Mouse (Mus musculus): ENCODE data around the gene Zscan21. TPM values are rescaled to one million over a fixed set of nuclear protein-coding genes. Genes with fewer than 3 reads are reported as not detected.
A peak's percentile ranks its signal among the peaks of the same experiment; 100 is the strongest.
"Not testable (repeated sequence)": the region's sequence is repeated elsewhere in the genome, so short reads cannot be mapped to it uniquely, and the experiment has no call there.

The Zscan21 gene
- total RNA-seq (2015), result 13.9 and 14.0 TPM in 2 replicates
- 11.8 and 12.5 TPM in 2 replicates for total RNA-seq (2017)

GRCm38 (mm10) chr5:138116255-138117198, at the start of gene Zscan21:
TSS of gene Zscan21 (plus strand) at chr5:138116903.
- ATAC-seq (replicated peaks; ENCODE audit: poor library complexity), result peak; percentile 99

GRCm38 (mm10) chr5:138073803-138074202, 42.9 kb upstream of the Zscan21 start:
- ATAC-seq (replicated peaks; ENCODE audit: poor library complexity), result no peak

GRCm38 (mm10) chr5:138075684-138076083, 41.0 kb upstream of the Zscan21 start:
- ATAC-seq (replicated peaks; ENCODE audit: poor library complexity), result no peak

- ATAC-seq (replicated peaks; ENCODE audit: poor library complexity), result no peak
These were observed 40.6 kb upstream of the Zscan21 start for GRCm38 (mm10) chr5:138076148-138076547.

GRCm38 (mm10) chr5:138080456-138080855, 36.2 kb upstream of the Zscan21 start:
- ATAC-seq (replicated peaks; ENCODE audit: poor library complexity), result no peak

GRCm38 (mm10) chr5:138081446-138081845, 35.3 kb upstream of the Zscan21 start:
- no peak for ATAC-seq (replicated peaks; ENCODE audit: poor library complexity)

- no peak for ATAC-seq (replicated peaks; ENCODE audit: poor library complexity)
These were observed 33.3 kb upstream of the Zscan21 start for GRCm38 (mm10) chr5:138083318-138083900.

- ATAC-seq (replicated peaks; ENCODE audit: poor library complexity), result no peak
These were observed 32.8 kb upstream of the Zscan21 start for GRCm38 (mm10) chr5:138083936-138084335.

GRCm38 (mm10) chr5:138084507-138084906, 32.2 kb upstream of the Zscan21 start:
- ATAC-seq (replicated peaks; ENCODE audit: poor library complexity), result peak; percentile 71

GRCm38 (mm10) chr5:138084996-138085395, 31.7 kb upstream of the Zscan21 start, which contains the start of gene Zkscan1:
TSS of gene Zkscan1 (plus strand) at chr5:138085084.
- peak; percentile 94 for ATAC-seq (replicated peaks; ENCODE audit: poor library complexity)

- ATAC-seq (replicated peaks; ENCODE audit: poor library complexity), result no peak
These were observed 31.2 kb upstream of the Zscan21 start for GRCm38 (mm10) chr5:138085421-138085911.

- no peak for ATAC-seq (replicated peaks; ENCODE audit: poor library complexity)
These were observed 29.9 kb upstream of the Zscan21 start for GRCm38 (mm10) chr5:138086842-138087241.

- ATAC-seq (replicated peaks; ENCODE audit: poor library complexity), result no peak
These were observed 28.3 kb upstream of the Zscan21 start for GRCm38 (mm10) chr5:138088366-138088765.

GRCm38 (mm10) chr5:138089108-138089551, 27.6 kb upstream of the Zscan21 start:
- no peak for ATAC-seq (replicated peaks; ENCODE audit: poor library complexity)

- peak; percentile 55; the same call in 1 of the 2 replicates for ATAC-seq (replicated peaks; ENCODE audit: poor library complexity)
These were observed 26.4 kb upstream of the Zscan21 start for GRCm38 (mm10) chr5:138090271-138090670.

- no peak for ATAC-seq (replicated peaks; ENCODE audit: poor library complexity)
These were observed 26.0 kb upstream of the Zscan21 start for GRCm38 (mm10) chr5:138090737-138091136.

GRCm38 (mm10) chr5:138092771-138093170, 23.9 kb upstream of the Zscan21 start:
- ATAC-seq (replicated peaks; ENCODE audit: poor library complexity), result no peak

- no peak for ATAC-seq (replicated peaks; ENCODE audit: poor library complexity)
These were observed 22.2 kb upstream of the Zscan21 start for GRCm38 (mm10) chr5:138094474-138094873.

GRCm38 (mm10) chr5:138104976-138105375, 11.7 kb upstream of the Zscan21 start:
- ATAC-seq (replicated peaks; ENCODE audit: poor library complexity), result no peak

GRCm38 (mm10) chr5:138107130-138107529, 9.6 kb upstream of the Zscan21 start:
- ATAC-seq (replicated peaks; ENCODE audit: poor library complexity), result no peak

- ATAC-seq (replicated peaks; ENCODE audit: poor library complexity), result not testable (repeated sequence)
These were observed 6.8 kb upstream of the Zscan21 start for GRCm38 (mm10) chr5:138109847-138110396.

All from megakaryocyte progenitor cell, adult 5-6 weeks (primary cell).